Mouse (Mus musculus): ENCODE measurements around the gene Sgms2.

DNA sequence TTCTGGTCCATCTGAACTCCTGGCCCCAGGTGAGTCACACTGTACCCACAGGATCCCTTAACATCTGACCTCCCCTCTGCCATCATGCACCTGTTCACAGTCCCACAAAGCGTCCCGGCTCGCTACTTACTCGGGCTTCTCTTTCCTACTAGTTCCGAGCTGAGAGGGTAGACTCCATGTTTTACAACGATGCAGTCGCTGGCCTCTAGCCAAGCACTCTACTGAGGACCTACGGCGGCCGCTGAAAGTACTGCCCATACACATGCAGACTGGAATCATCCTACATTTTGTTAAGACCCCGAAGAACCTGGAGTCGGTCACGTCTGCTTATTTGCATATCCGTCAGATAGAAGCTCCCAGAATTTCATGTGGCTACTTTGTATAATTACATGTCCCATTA lies 127.6 kb downstream of the Sgms2 start:
- TF ChIP-seq CTCF (IDR thresholded peaks at IDR 0.05; ENCODE audit: low read depth) (no peak), EP300 (optimal IDR thresholded peaks at IDR 0.05) (no peak)
